Mouse (Mus musculus) kidney, adult 2 months (tissue): ENCODE results near the gene Zfp110.
"Not testable (repeated sequence)": the region's sequence is repeated elsewhere in the genome, so short reads cannot be mapped to it uniquely, and the experiment has no call there.

Source experiments
- CTCF ChIP-seq: fragments of 200-500 bp; conservative IDR thresholded peaks from 2 replicates; pipeline ENCODE4 v1.5.1; 2011; ENCODE audit warnings: low read depth, mild to moderate bottlenecking, control low read depth, low read length, moderate library complexity, mixed read lengths; ENCODE audit not compliant: insufficient read depth, insufficient read length
- POLR2A ChIP-seq: fragments of 200-500 bp; IDR thresholded peaks from one replicate; pipeline ENCODE4 v1.6.1; 2011; ENCODE audit warnings: low read depth, low read length, control low read depth

- TF ChIP-seq POLR2A, CTCF: not testable (repeated sequence)
Observed at GRCm38 (mm10) chr7:12792624-12793023, 41.9 kb upstream of the Zfp110 start.
